Mouse (Mus musculus) cerebellum, postnatal 4 days (tissue): ENCODE data around the gene Tsku.

Source experiments
- DNase-seq, 2 experiments: peaks; one replicate each; pipeline ENCODE4 v3.0.0; 2022; ENCODE audit warnings: low spot score in 2 of 2, mixed read lengths in 1 of 2

Tsku gene

GRCm38 (mm10) chr7:98361063-98361652 lies at the start of gene Tsku:
TSS of gene Tsku (minus strand) at chr7:98361328.
- peak; percentile 89 to 94 for DNase-seq

DNA sequence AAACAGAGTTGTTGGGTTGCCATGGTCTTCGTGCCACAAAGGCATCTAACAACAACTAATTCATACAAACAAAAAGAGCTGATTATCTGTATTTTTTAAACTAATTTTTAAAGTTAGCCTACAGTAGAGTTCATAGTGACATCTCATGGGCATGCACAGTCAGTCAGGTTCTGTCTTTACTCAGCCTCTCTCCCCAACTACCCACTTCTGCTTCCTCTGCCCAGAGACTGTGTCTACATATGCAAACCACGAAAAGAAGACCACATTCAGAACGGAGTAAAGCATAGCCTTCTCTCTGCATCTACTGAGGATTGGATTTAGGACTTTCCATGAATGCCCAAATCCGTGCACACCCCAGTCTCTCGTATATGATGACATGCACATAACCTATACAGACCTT lies 46.5 kb upstream of the Tsku start:
- no peak for DNase-seq

- DNase-seq = peak in 1 of 2 experiments; percentile 67
These were observed 42.9 kb upstream of the Tsku start for GRCm38 (mm10) chr7:98403996-98404395.

- peak in 1 of 2 experiments; percentile 61 for DNase-seq
These were observed 41.8 kb upstream of the Tsku start for GRCm38 (mm10) chr7:98402582-98403574.

GRCm38 (mm10) chr7:98392466-98393201 lies 31.5 kb upstream of the Tsku start:
- no peak for DNase-seq

DNA sequence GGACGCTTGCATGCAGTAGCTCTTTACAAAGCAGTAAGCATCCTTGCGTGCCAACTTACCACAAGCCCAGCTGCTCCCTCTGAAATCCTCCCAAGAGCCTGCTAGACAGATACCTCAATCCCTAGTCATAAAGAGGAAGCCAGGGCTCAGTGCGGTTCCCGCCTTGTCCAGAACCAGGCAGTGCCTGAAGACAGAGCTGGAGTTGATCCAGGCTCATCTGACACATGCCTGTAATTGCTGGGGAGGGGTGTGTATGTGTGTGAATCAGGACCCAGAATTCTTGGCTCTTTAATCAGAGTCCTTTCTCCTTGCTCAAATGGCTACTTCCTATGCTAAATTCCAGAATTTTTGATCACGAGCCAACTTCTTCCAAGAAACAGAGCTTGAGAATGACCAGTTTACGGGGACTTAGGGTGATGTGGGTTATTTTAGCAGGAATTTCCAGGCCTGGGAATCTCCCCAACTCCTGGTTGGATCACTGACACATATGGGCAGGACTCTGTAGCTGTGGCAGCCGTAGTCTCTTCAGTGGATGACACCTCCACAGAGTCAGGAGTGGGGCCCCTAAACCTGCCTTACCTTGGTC lies 30.3 kb upstream of the Tsku start:
- peak in 1 of 2 experiments; percentile 36 for DNase-seq

DNA sequence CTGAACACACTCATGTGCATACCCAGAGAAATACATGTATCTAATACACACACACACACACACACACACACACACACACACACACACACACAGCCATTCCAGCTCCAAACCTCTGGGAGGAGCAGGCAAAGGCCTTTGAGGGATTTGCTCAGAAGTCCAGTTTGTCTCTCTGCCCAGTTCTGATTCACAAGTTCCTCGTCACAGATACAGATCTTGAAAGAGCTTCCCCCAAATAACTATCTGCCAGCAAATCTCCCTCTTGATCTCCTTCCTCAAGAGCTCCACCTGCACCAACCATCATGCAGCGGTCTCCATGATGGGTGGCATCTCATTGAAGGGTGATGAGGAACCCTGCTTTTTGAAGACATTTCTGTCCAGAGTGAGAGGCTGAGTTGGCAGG lies 29.4 kb upstream of the Tsku start:
- DNase-seq = no peak

- DNase-seq = no peak
These were observed 28.5 kb upstream of the Tsku start for GRCm38 (mm10) chr7:98389656-98390055.

DNA sequence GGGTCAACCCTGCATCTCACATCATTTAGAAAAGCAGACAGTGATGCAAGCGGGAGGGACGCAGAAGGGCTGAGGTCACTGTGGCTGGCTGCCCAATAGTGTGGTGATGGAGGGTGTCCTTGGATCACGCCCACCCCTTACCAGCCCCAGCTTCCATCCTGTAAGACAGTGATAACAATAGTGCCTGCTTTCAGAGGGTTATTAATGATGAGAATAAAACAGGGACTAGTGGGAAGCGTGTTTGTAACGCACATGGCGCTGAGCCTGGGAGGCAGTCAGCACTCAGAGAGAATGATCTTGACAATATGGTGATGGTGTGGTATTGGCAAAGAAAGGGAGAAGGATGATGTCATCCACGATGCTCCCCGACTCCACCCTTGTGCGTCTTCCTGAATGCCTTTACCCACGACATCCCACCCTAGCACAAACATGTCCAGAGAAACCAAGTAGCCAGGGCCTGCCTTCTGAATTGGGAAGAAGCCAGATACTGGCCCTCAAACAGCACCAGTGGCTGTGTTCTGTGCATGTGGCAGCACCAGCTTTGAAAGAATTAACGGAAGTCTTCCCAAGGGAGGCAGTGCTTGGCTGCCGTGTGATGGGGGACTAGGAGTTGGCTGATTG lies 27.9 kb upstream of the Tsku start:
- no peak for DNase-seq

DNA sequence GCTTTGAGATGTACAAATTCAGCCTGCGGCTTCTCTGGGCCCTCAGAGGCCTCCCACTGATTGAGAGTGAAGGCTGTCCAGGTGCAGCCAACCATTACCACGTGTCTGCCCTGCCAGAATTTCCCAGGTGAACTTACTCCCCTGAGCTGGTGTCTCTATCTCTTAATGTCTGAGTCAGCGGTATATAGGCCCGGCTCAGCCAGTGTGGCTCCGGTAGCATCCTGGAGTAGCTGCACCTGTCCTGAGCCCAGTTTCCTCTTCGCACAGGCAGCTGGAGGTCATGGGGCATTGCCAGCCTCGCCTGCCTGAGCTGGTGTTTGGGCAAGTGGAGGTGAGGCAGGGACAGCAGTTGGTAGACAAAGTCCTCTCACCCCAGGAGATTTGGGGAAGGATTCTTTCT lies 26.1 kb upstream of the Tsku start:
- DNase-seq = no peak

DNA sequence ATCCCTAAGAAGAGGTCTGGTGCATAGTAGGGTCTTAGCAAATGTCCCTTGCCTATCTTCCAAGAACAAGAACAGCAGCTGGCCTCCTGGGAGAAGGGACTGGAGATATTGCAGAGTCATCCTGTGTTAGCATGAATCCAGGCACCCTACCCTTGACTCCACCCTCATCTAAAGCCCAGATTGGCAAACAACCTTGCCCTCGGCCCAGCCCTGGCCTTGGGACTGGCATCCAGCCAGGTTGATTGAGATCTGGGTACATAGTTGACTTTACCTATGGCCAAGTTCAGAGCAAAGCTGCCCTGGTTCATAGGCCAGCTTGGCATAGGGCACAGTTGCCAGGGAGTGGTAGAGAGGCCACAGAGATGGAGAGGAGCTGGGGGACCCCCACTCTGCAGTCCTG lies 24.0 kb upstream of the Tsku start:
- no peak for DNase-seq

DNA sequence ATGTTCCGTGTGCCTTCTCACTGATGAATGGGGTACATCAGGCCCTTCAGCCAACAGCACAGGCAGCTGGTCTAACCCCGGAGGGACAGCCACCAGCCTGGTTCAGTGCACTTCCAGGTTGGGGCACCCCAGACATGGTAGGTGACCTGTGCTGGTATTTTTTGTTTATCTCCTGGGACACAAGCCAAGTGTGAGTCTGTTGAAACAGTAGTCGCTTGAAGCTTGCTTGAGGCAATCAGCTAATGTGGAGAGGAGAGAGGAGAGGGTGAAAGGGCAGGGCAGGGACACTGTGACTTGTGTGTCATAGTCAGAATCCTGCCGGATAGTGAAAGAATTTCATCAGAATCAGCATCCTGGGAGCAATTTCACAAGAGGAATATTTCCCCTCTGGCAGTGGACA lies 22.2 kb upstream of the Tsku start:
- no peak for DNase-seq

GRCm38 (mm10) chr7:98382784-98383183 lies 21.7 kb upstream of the Tsku start:
- DNase-seq = no peak

- peak in 1 of 2 experiments; percentile 76 for DNase-seq
These were observed 19.2 kb upstream of the Tsku start for GRCm38 (mm10) chr7:98380224-98380925.

DNA sequence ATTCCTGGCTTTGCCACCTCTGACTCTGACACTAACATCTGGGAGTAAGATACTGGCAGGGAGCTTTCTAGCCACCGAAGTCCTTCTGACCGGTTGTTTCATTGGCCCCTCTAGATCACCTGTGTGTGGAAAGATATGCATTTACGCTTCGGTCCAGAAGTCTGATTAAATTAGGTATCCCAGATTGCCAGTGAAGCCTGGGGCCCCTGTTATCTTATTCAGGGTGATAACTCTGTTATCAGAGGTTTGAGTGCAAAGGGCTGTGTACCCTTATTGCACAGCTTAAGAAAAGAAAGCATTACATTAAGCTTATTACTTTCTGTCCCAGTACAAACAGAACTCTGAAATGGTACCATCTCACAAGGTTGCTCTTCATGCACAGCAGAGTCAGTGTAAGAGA lies 18.1 kb upstream of the Tsku start:
- no peak for DNase-seq

DNA sequence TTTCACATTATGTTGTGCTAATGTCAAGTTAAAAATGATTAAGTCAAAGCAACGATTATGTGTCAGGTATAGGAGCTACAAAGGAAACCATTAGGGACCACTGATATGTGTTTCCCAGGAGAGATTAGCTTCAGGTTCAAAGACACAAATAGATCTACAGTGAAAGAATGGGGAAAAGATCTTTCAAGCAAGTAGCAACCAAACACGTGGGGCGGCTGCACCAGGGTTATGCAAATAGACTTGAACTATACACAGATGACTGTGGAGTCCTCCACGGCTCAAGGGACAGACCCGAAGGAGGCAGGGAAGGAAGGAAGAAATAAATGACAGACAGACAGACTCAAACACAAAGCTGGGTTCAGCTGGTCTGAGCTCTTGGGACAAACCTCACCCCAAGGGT lies 16.1 kb upstream of the Tsku start:
- DNase-seq = no peak

DNA sequence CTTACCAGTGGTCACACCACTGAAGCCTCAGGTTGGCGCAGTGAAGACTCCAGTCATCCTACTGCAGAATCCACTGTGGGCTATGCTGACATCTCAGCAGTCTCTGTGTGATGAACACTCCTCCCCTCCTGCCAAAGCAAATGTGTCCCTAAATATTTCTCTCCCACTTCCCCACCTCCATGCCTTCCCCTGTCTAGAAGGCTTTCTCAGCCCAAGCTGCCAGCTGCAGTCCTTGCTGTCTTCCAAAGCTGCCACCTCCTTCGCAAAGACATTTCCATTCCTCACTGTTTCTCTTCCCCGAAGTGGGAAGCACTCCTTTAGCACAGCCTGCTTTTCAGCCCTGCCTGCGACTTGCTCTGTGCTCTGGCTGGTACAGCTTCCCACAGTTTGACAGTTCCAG lies 10.0 kb upstream of the Tsku start:
- no peak for DNase-seq

- no peak for DNase-seq
These were observed 8.7 kb upstream of the Tsku start for GRCm38 (mm10) chr7:98369762-98370369.

DNA sequence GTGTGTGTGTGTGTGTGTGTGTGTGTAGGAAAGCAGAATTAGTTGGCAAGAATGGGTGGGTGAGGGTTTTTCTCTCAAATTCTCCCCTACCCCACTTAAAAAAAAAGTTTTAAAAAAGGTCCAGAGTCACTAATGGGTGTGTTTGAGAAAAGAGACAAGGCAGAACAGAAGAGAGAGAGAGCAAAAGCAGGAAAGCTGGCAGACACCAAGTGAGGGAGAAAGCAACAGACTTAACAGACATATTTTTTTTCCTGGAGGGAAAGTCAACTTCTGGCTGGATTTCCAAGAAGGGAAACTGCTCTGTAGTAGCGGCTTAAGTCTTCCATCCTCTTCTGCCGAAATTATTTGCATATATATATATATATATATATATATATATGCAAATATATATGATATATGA lies 534 bp upstream of the Tsku start:
- no peak for DNase-seq

DNA sequence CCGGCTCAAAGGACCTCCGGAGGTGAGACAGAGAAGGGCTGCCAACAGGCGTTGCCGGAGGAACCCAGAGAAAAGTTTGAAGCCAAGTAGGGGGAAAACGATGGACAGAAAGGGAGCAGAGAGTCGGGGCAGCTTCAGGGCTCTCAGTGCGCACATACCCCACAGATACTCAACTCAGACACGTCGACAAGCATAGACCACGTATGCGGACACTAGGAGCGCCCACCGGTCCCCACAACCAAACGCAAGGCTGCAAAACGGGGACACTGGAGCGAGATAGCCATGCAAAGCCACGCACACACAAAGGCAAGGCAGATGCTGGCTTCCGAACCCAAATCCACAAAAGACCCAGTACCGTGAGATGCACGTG lies 522 bp downstream of the Tsku start:
- DNase-seq = no peak
